Mouse (Mus musculus): ENCODE results near the gene Foxj2.

GRCm38 (mm10) chr6:122810615-122811279 lies 9.0 kb upstream of the Foxj2 start:
- TF ChIP-seq CTCF (conservative IDR thresholded peaks at IDR 0.05; ENCODE audit: low read length) = no peak
- TF ChIP-seq POU5F1 (IDR thresholded peaks at IDR 0.05; ENCODE audit: borderline replicate concordance, low read length) = no peak

All from E14TG2a.4 (cell line).